Mouse (Mus musculus) CD4-positive, CD25-positive, alpha-beta regulatory T cell, adult 2 months (primary cell): ENCODE results near the gene Fam181a.

ENCODE experiments used
- DNase-seq: peaks from one replicate; pipeline ENCODE4 v3.0.0-alpha.2; 2012; ENCODE audit warnings: low read depth, low spot score

Gene Fam181a

GRCm38 (mm10) chr12:103310744-103311267, at the start of gene Fam181a:
Fam181a (plus strand) TSS chr12:103310975.
- DNase-seq, result no peak

GRCm38 (mm10) chr12:103262017-103262865, 48.5 kb upstream of the Fam181a start:
- peak; percentile 24 for DNase-seq

DNA sequence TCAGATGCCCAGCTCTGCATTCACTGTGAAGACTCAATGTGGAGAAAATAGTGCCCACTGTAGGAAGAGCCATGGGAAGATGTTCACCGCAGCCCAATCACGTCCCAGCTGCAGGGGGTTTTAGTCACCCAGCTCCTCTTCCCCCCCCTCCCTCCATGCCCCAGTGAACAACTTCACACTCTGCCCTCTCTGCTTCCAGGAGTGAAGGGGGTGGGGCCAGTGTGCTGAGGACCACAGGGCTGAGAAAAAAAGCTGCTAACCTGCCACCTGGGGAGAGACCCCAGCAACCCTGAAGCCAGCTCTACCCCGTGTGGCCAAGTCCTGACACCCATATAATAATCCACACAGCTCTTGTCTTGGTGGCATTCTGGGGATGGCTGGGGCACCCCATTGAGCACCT, 44.2 kb upstream of the Fam181a start:
- DNase-seq, result no peak

- no peak for DNase-seq
These were observed 38.6 kb upstream of the Fam181a start for GRCm38 (mm10) chr12:103272176-103272575.

- DNase-seq, result no peak
These were observed 37.7 kb upstream of the Fam181a start for GRCm38 (mm10) chr12:103273051-103273450.

DNA sequence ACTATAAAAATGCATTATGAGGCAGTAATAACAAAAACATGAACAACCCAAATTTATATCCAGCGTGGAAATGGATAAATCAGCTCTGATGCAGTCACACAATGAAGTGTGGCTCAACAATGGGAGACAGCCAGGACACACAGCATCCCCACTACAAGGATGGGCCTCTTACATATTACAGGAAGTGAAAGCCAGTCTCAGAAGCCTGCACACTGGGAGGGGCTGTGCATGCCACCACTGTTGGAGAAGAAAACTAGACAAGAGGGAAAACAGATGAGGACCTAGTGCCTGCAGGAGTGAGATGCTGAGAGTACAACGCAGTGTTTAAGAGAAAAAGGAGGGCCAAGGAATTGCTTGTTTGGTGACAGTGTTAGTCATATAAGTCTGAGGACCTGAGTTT, 37.0 kb upstream of the Fam181a start:
- no peak for DNase-seq

- DNase-seq, result no peak
These were observed 34.4 kb upstream of the Fam181a start for GRCm38 (mm10) chr12:103276422-103276821.

DNA sequence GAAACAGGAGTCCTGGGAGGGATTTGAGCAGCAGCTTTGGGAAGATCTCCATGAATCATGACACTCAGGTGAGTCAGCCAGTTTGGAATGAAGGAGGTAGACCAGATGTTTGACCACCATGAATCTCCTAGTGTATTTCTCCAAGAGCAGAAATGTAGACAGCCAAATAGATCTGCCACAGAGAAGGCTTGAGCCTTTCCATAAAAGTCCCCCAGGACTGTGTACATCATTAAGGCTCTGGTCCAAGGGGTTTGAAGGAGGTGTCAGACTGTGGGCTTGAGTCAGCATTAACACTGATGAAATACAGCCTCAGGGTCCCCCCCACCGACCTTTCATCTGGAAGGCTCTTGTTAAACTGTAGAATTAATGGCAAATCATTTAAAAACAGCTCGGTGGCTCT, 29.3 kb upstream of the Fam181a start:
- DNase-seq, result no peak

DNA sequence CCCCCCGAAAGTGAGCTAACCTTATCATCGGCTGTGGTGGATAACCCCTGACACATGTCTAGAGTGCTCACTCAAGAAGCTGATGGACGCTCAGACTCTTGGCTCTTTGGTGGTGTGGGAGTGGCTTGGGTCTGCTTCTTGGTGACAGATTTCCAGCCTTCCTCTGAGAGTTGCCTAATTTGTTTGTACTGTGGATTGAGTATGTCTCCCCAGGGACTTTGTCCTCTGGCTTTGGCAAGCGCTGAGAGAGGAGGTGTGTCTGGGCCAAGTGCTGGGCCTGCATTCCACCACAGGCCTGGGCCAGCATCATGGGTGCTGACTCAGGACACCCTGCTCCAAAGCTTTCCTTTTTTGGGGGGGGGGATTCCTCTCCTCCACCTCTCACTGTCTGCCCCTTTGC, 28.9 kb upstream of the Fam181a start:
- DNase-seq, result no peak

GRCm38 (mm10) chr12:103282936-103283335, 27.8 kb upstream of the Fam181a start:
- no peak for DNase-seq

- DNase-seq, result no peak
These were observed 27.4 kb upstream of the Fam181a start for GRCm38 (mm10) chr12:103283411-103283810.

DNA sequence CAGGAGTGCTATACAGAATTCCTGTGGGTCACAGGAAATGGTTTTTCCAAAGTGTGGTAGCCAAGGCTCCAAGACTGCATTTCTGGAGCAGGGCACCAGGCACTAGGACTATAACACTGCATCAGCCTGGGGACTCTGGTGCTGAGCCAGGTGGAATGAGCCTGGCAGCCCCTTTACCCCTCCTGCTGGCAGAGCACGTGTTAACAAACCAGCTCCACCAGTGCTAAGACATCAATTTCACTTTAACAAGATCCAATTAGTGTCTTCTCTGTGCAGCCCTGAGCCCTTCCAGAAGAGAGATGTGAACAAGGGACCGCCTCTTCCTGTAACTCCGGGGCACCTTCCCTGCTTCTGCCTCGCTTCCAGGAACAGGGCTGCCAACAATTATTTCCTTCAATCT, 23.5 kb upstream of the Fam181a start:
- DNase-seq, result no peak

- DNase-seq, result no peak
These were observed 18.4 kb upstream of the Fam181a start for GRCm38 (mm10) chr12:103292366-103292765.

DNA sequence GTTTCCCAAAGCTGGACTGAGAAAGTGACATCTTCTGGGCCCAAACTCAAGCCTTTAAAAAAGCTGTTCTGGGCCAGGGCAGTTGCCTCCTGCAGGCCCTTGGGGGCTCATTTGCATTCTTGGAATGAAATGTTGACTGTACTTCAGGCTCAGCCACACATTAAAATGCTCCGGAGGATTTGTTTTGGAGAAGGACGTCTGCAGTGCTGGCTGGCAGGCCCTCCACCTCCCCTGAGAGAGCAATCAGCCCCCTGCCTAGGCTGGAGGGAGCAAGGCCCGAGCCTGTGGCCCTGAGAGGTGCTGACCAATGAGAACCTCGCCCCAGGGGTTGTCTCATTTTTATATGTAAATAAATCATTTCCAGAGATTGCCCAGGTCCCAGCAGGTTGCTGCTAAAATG, 14.5 kb upstream of the Fam181a start:
- no peak for DNase-seq

GRCm38 (mm10) chr12:103300493-103300892, 10.3 kb upstream of the Fam181a start:
- DNase-seq, result no peak

GRCm38 (mm10) chr12:103301645-103302044, 9.1 kb upstream of the Fam181a start:
- DNase-seq, result peak; percentile 66

DNA sequence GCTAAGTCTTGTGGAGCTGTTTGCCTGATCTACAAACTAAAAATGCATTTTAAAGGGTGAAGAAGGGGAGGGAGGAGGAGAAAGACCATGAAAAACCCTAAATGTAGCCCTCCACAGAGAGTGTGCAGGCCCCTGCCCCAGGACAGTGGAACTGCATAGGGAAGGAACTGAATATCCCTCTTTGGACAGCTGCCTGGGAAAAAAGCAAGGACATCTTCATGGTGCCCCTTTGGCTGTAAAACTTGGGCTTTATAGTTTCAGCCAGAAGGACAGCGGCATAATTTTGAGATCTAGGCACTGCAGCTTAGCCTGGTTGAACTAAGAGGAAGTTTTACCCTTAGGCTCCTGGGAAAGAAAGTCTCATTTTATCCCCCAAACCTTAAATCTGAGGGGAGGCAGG, 7.8 kb upstream of the Fam181a start:
- no peak for DNase-seq

GRCm38 (mm10) chr12:103306224-103306623, 4.6 kb upstream of the Fam181a start:
- DNase-seq, result no peak

- peak; percentile 59 for DNase-seq
These were observed 4.1 kb upstream of the Fam181a start for GRCm38 (mm10) chr12:103306720-103307119.

DNA sequence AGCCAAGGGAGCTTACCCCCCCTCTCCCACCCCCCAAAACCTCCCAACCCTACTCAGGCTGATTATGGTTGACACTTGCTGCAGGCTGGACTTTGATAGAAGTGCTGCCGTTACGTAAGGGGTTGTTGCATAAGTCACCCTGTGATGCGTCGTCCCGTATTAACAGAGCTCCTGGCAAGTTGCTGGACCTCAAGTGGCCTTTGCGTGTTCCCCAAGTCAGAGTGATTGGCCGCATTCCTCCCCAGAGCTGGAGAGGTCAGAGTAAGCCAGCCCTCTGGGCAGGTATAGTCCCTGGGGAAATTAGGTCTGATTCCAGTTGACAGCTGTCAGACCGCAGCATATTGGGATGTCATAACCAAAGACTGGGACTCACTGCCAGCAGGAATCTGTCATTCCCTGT, 1.1 kb downstream of the Fam181a start:
- no peak for DNase-seq

DNA sequence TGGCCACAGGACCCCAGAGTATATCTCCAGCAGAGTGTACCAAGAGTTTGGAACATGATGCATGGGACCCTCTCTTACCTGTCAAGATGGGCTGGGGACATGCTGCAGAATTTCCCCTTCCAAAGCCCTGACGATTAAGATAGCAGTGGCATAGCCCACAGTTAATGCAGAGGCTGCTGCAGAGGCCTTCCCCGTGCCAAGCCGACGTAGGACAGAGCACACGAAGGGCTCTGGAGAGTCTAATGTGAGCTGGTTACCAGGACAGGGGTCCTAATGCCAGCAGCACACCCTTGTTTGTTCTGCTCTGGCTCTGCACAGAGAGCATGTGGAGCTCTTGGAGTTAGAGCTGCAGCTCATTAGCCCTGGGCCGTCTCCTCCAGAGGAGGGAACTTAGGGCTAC, 2.5 kb downstream of the Fam181a start:
- no peak for DNase-seq

DNA sequence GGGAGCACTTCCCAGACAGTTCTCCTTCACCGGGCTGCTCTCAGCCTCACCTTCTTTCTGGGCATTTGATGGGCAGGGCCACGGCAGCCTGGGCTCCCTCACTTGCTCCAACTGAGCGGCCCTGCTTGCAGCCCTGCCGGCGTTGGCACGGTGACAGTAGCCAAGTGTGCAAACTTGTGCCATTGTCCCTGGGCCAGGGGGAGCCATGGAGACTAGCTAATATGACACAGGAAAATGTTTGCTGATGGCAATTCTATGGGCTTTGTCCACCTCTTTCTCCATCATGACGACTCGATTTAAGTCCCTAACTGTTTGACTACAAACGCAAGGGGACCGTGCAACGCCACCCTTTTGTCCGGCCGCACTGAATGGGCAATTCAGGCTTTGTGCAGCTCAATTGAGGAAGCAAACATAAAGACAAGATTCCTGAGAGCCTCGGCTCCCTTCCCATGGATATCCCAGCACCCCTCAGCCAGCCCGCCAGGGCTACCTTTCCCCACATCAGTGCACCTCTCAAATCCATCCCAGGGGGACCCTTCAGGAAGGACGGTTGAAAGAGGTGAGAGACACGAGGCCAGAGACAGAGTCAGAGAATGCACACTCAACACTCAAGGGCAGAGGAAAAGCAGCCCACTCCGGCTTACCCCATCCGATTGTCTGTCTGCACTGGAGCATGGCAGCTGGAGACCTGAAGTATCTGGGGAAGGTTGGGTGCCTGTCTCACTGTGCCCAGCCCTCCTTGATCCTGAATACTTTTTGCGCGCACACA, 3.3 kb downstream of the Fam181a start:
- DNase-seq, result no peak
